Comparison of ENCODE assay signal across 26 mouse cellular contexts in the genomic region with DNA sequence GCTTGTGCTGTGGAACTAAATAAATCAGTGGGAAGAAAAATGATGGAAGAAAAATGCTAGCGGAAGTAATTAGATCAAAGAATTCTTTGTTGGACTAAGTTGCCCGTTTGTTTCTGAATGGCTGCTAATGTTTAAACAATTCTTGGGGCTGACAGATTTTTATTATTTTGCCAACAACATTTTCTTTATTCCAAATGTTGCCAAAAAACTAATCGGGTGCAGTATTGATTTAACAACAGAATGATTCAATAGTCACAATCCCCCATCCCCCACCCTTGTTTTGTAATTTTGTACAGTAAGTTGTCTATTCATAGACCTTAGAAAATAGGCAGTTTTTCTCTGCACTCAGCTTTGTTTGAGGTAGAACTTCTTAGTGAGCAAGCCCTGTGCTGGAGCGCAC.
DNase-seq lines count a peak whose midpoint lies in the region; ATAC-seq and TF ChIP-seq lines count a peak whose summit lies in the region.
"Had no signal": no experiment of that assay in that cellular context is flagged by ENCODE, and none has a peak within 500 bp of the region (broad histone marks: within the 10 kb centered on the region; RNA-seq: fewer than 3 reads in every experiment).

No protein-coding gene starts in this region.

- H3K36me3 ChIP-seq in lung, embryonic 14.5 days (ENCODE audit: insufficient read depth) = no peaks in the 10 kb centered on the region
- H3K36me3 ChIP-seq: embryonic facial prominence, embryonic 13.5 days; embryonic facial prominence, embryonic 15.5 days; forebrain, embryonic 10.5 days; forebrain, embryonic 12.5 days; G1E had no signal

- no peaks in the 10 kb centered on the region for H3K27me3 ChIP-seq in lung, embryonic 14.5 days (ENCODE audit: insufficient read depth, low read length)
- H3K27me3 ChIP-seq: CH12.LX; embryonic facial prominence, embryonic 13.5 days; embryonic facial prominence, embryonic 15.5 days; forebrain, embryonic 12.5 days had no signal

- peak; percentile 6 for DNase-seq in lung, embryonic 14.5 days
- no peak for DNase-seq in lung, postnatal 4 days
- peak; percentile 94 for DNase-seq in Muller cell, postnatal 12 days (ENCODE audit: inconsistent ontology term)
- peak; percentile 64 for DNase-seq in retina, postnatal 1 day
- DNase-seq in heart, postnatal 25 days (ENCODE audit: low spot score) = no peak
- DNase-seq: adrenal gland, adult 2 months; adrenal gland, postnatal 10 days; adrenal gland, postnatal 25 days; B cell, adult 2 months; cerebellum, adult 11 months; cerebellum, adult 18-20 months; cerebellum, adult 8-10 months; cerebellum, adult 9-11 months; cerebellum, postnatal 14 days; cerebellum, postnatal 36 days; embryo, embryonic 11 days had no signal

- no peak for TF ChIP-seq CTCF in lung, embryonic 14.5 days (IDR thresholded peaks at IDR 0.05; ENCODE audit: low read depth)

- WGBS in lung, embryonic 14.5 days = 57% methylated on average over 4 of the region's 4 CpGs

- H3K4me3 ChIP-seq in lung, embryonic 14.5 days (ENCODE audit: low read depth, low read length) = no peak overlapping the region
- H3K4me3 ChIP-seq: embryonic facial prominence, embryonic 13.5 days; embryonic facial prominence, embryonic 15.5 days; erythroblast, embryonic 14.5 days; forebrain, embryonic 10.5 days; forebrain, embryonic 12.5 days had no signal

- intact Hi-C loops in heart, postnatal 25 days (cut with DNase I) = no loop called here

- no peak overlapping the region for H3K9ac ChIP-seq in lung, embryonic 14.5 days
- H3K9ac ChIP-seq: embryonic facial prominence, embryonic 13.5 days; embryonic facial prominence, embryonic 15.5 days; forebrain, embryonic 12.5 days had no signal

- H3K27ac ChIP-seq in lung, embryonic 14.5 days (ENCODE audit: low read depth) = no peak overlapping the region
- H3K27ac ChIP-seq: embryonic facial prominence, embryonic 13.5 days; embryonic facial prominence, embryonic 15.5 days; forebrain, embryonic 10.5 days; forebrain, embryonic 12.5 days had no signal

- no peaks in the 10 kb centered on the region for H3K4me1 ChIP-seq in lung, embryonic 14.5 days (ENCODE audit: insufficient read depth)
- H3K4me1 ChIP-seq: embryonic facial prominence, embryonic 13.5 days; embryonic facial prominence, embryonic 15.5 days; forebrain, embryonic 10.5 days; forebrain, embryonic 12.5 days had no signal

- H3K9me3 ChIP-seq in lung, embryonic 14.5 days (ENCODE audit: low read depth, low read length) = no peaks in the 10 kb centered on the region
- H3K9me3 ChIP-seq: embryonic facial prominence, embryonic 13.5 days; embryonic facial prominence, embryonic 15.5 days; forebrain, embryonic 10.5 days; forebrain, embryonic 12.5 days; G1E had no signal

- ATAC-seq in lung, embryonic 14.5 days (ENCODE audit: insufficient read depth) = no peak
- ATAC-seq: CD4-positive, CD25-positive, alpha-beta regulatory T cell, adult 4 months; forebrain, embryonic 14.5 days; forebrain, embryonic 16.5 days had no signal

- no peak overlapping the region for H3K4me2 ChIP-seq in lung, embryonic 14.5 days
- H3K4me2 ChIP-seq: embryonic facial prominence, embryonic 13.5 days; embryonic facial prominence, embryonic 15.5 days; forebrain, embryonic 12.5 days had no signal

Comparison
In these comparisons a context has a peak if more than half of its experiments do, and no peak if none do; other contexts are left out.
1. DNase-seq: peak in lung, embryonic 14.5 days (single experiment), Muller cell, postnatal 12 days (single experiment) and retina, postnatal 1 day (single experiment); none in lung, postnatal 4 days (0 of 2) and heart, postnatal 25 days (single experiment).